ENCODE assay signal across 23 mouse cellular contexts in genomic region chr9:83041345-83041744, GRCm38 (mm10).
"Had no signal": no experiment of that assay in that cellular context is flagged by ENCODE, and none has a peak within 500 bp of the region (broad histone marks: within the 10 kb centered on the region; RNA-seq: fewer than 3 reads in every experiment).

No protein-coding gene starts in this region.

- H3K9ac ChIP-seq: forebrain, postnatal 0 days; heart, embryonic 13.5 days; heart, embryonic 15.5 days; hindbrain, embryonic 13.5 days; hindbrain, embryonic 15.5 days; limb, embryonic 12.5 days; liver, embryonic 13.5 days had no signal

- ATAC-seq: forebrain, postnatal 0 days; hindbrain, postnatal 0 days; intestine, postnatal 0 days had no signal

- H3K27me3 ChIP-seq: heart, embryonic 13.5 days; heart, embryonic 15.5 days; hindbrain, embryonic 13.5 days; hindbrain, embryonic 15.5 days; limb, embryonic 12.5 days; liver, embryonic 13.5 days had no signal

- DNase-seq: forebrain, postnatal 0 days; gastrocnemius, postnatal 14 days; gastrocnemius, postnatal 36 days; heart, adult 2 months; heart, postnatal 14 days; heart, postnatal 36 days; kidney, adult 18-20 months; kidney, adult 8-10 months; kidney, postnatal 10 days; kidney, postnatal 4 days; liver; liver, embryonic 13.5 days had no signal

- H3K4me2 ChIP-seq: heart, embryonic 11.5 days; heart, embryonic 13.5 days; heart, embryonic 15.5 days; hindbrain, embryonic 13.5 days; hindbrain, embryonic 15.5 days; limb, embryonic 12.5 days; liver, embryonic 11.5 days; liver, embryonic 13.5 days had no signal

- H3K4me3 ChIP-seq: heart, adult 2 months; heart, embryonic 13.5 days; heart, embryonic 15.5 days; hindbrain, embryonic 13.5 days; hindbrain, embryonic 15.5 days; layer of hippocampus, adult 2 months; limb, embryonic 10.5 days; limb, embryonic 12.5 days; liver, embryonic 13.5 days had no signal

- H3K4me1 ChIP-seq: heart, embryonic 13.5 days; heart, embryonic 15.5 days; hindbrain, embryonic 13.5 days; hindbrain, embryonic 15.5 days; limb, embryonic 10.5 days; limb, embryonic 12.5 days; liver, embryonic 13.5 days had no signal

- H3K9me3 ChIP-seq: heart, embryonic 13.5 days; heart, embryonic 15.5 days; hindbrain, embryonic 13.5 days; hindbrain, embryonic 15.5 days; limb, embryonic 10.5 days; limb, embryonic 12.5 days; liver, embryonic 13.5 days had no signal

- H3K36me3 ChIP-seq: heart, embryonic 13.5 days; heart, embryonic 15.5 days; hindbrain, embryonic 13.5 days; hindbrain, embryonic 15.5 days; limb, embryonic 10.5 days; limb, embryonic 12.5 days; liver, embryonic 13.5 days had no signal

- H3K27ac ChIP-seq: heart, adult 2 months; heart, embryonic 13.5 days; heart, embryonic 15.5 days; hindbrain, embryonic 13.5 days; hindbrain, embryonic 15.5 days; hindbrain, postnatal 0 days; layer of hippocampus, adult 2 months; limb, embryonic 10.5 days; limb, embryonic 12.5 days; liver, embryonic 13.5 days had no signal
